10 mouse cellular contexts compared by ENCODE assay signal in genomic region chr11:117932195-117932594, GRCm38 (mm10). TPM values are rescaled to one million over a fixed set of nuclear protein-coding genes. Genes with fewer than 3 reads are reported as not detected.
DNase-seq lines count a peak whose midpoint lies in the region; ATAC-seq and TF ChIP-seq lines count a peak whose summit lies in the region.
"Had no signal": no experiment of that assay in that cellular context is flagged by ENCODE, and none has a peak within 500 bp of the region (broad histone marks: within the 10 kb centered on the region; RNA-seq: fewer than 3 reads in every experiment).

No protein-coding gene starts in this region.

- H3K36me3 ChIP-seq in kidney, embryonic 16.5 days (ENCODE audit: insufficient read depth, low read length), result no peaks in the 10 kb centered on the region
- H3K36me3 ChIP-seq in heart, postnatal 0 days (replicated peaks; ENCODE audit: control insufficient read depth, insufficient read depth, low read length), result no peaks in the 10 kb centered on the region
- no peaks in the 10 kb centered on the region for H3K36me3 ChIP-seq in hindbrain, embryonic 13.5 days
- H3K36me3 ChIP-seq: heart, embryonic 15.5 days; neural tube, embryonic 13.5 days had no signal

- no peak overlapping the region for H3K9ac ChIP-seq in kidney, embryonic 16.5 days (replicated peaks; ENCODE audit: low read length)
- no peak overlapping the region for H3K9ac ChIP-seq in heart, postnatal 0 days (replicated peaks; ENCODE audit: low read depth, low read length)
- H3K9ac ChIP-seq in hindbrain, embryonic 13.5 days, result no peak overlapping the region
- H3K9ac ChIP-seq: heart, embryonic 15.5 days; neural tube, embryonic 13.5 days had no signal

- H3K27ac ChIP-seq in kidney, embryonic 16.5 days (ENCODE audit: low read length), result peak overlapping the region; percentile 25; the same call in 1 of the 2 replicates
- peak overlapping the region; percentile 2 for H3K27ac ChIP-seq in heart, postnatal 0 days (ENCODE audit: low read depth)
- no peak overlapping the region for H3K27ac ChIP-seq in hindbrain, embryonic 13.5 days
- H3K27ac ChIP-seq: heart, embryonic 15.5 days; neural tube, embryonic 13.5 days had no signal

- peaks cover 66% of the 10 kb centered on the region for H3K4me1 ChIP-seq in kidney, embryonic 16.5 days (ENCODE audit: insufficient read depth, low read length)
- peaks cover 24% of the 10 kb centered on the region for H3K4me1 ChIP-seq in heart, postnatal 0 days (ENCODE audit: control insufficient read depth, insufficient read depth)
- H3K4me1 ChIP-seq in hindbrain, embryonic 13.5 days (replicated peaks), result peaks cover 41% of the 10 kb centered on the region

- H3K4me2 ChIP-seq in kidney, embryonic 16.5 days (replicated peaks; ENCODE audit: low read depth, low read length), result no peak overlapping the region
- no peak overlapping the region for H3K4me2 ChIP-seq in heart, postnatal 0 days (ENCODE audit: low read depth, low read length)
- H3K4me2 ChIP-seq in hindbrain, embryonic 13.5 days, result no peak overlapping the region
- H3K4me2 ChIP-seq: heart, embryonic 15.5 days; neural tube, embryonic 13.5 days had no signal

- H3K27me3 ChIP-seq in kidney, embryonic 16.5 days (ENCODE audit: insufficient read depth, low read length), result peaks cover 18% of the 10 kb centered on the region
- H3K27me3 ChIP-seq in heart, postnatal 0 days (ENCODE audit: control insufficient read depth, insufficient read depth, low read length), result peaks cover 17% of the 10 kb centered on the region
- H3K27me3 ChIP-seq in hindbrain, embryonic 13.5 days, result peaks cover 83% of the 10 kb centered on the region

- DNase-seq in kidney, postnatal 10 days, result no peak
- peak; percentile 49 for DNase-seq in R1 (ENCODE audit: low read depth, low spot score)
- peak; percentile 35 for DNase-seq in heart, postnatal 0 days (ENCODE audit: low spot score)
- peak; percentile 77 to 82 for DNase-seq in right cerebral cortex, adult 2 months (ENCODE audit: low spot score in 2 of 2)
- DNase-seq in cerebellum, postnatal 25 days, result no peak
- no peak for DNase-seq in adrenal gland, adult 18-20 months (ENCODE audit: low spot score in 2 of 2)

- ATAC-seq in kidney, embryonic 16.5 days (ENCODE audit: low FRiP score, low TSS enrichment), result no peak
- no peak for ATAC-seq in heart, postnatal 0 days (ENCODE audit: insufficient read depth, low read depth)
- ATAC-seq in hindbrain, embryonic 13.5 days (ENCODE audit: low FRiP score), result no peak

- no peak for TF ChIP-seq CTCF in heart, postnatal 0 days (IDR thresholded peaks at IDR 0.05; ENCODE audit: low read depth)

- no peaks in the 10 kb centered on the region for H3K9me3 ChIP-seq in kidney, embryonic 16.5 days (ENCODE audit: low read length)
- no peaks in the 10 kb centered on the region for H3K9me3 ChIP-seq in heart, postnatal 0 days (replicated peaks; ENCODE audit: control insufficient read depth, low read length)
- no peaks in the 10 kb centered on the region for H3K9me3 ChIP-seq in hindbrain, embryonic 13.5 days
- H3K9me3 ChIP-seq: heart, embryonic 15.5 days; neural tube, embryonic 13.5 days had no signal

- TF ChIP-seq EP300 in heart, postnatal 0 days (IDR thresholded peaks at IDR 0.05; ENCODE audit: low read depth), result no peak

- no peak overlapping the region for H3K4me3 ChIP-seq in kidney, embryonic 16.5 days (ENCODE audit: low read length)
- H3K4me3 ChIP-seq in heart, postnatal 0 days (ENCODE audit: low read depth, low read length), result no peak overlapping the region
- H3K4me3 ChIP-seq in hindbrain, embryonic 13.5 days, result no peak overlapping the region
- H3K4me3 ChIP-seq: heart, embryonic 15.5 days; neural tube, embryonic 13.5 days had no signal

- 48% methylated on average over 4 of the region's 4 CpGs for WGBS in kidney, embryonic 16.5 days
- whole genome bisulfite sequencing in heart, postnatal 0 days, result 67% methylated on average over 4 of the region's 4 CpGs
- WGBS in hindbrain, embryonic 13.5 days, result 32% methylated on average over 4 of the region's 4 CpGs

RNA-seq across cellular contexts. Expression of gene Socs3, which starts 37.7 kb away (rescaled TPM):
- polyA plus RNA-seq in kidney, embryonic 16.5 days (2015; fragmentation: Nextera tagmentation; extraction: Ambion mirVana), result 14.6 and 15.9 TPM in 2 replicates
- 5.7 and 13.1 TPM in 2 replicates for total RNA-seq in heart, postnatal 0 days (2014; rRNA removed; ENCODE audit: low replicate concordance)
- polyA plus RNA-seq in heart, postnatal 0 days (2015; fragmentation: Nextera tagmentation; extraction: Ambion mirVana), result 4.0 and 5.1 TPM in 2 replicates
- polyA plus RNA-seq in hindbrain, embryonic 13.5 days (2015; fragmentation: Nextera tagmentation; extraction: Ambion mirVana), result 8.3 and 8.8 TPM in 2 replicates
- total RNA-seq in adrenal gland, adult 18-20 months (2021), result 1 to 10 TPM; 4.2 to 5.6 TPM

RNA-seq across cellular contexts. Expression of gene Pgs1, which starts 53.9 kb away (rescaled TPM):
- 37.5 and 41.8 TPM in 2 replicates for polyA plus RNA-seq in kidney, embryonic 16.5 days (2015; fragmentation: Nextera tagmentation; extraction: Ambion mirVana)
- 27.2 and 33.0 TPM in 2 replicates for total RNA-seq in heart, postnatal 0 days (2014; rRNA removed; ENCODE audit: low replicate concordance)
- 20.3 and 21.8 TPM in 2 replicates for polyA plus RNA-seq in heart, postnatal 0 days (2015; fragmentation: Nextera tagmentation; extraction: Ambion mirVana)
- 47.4 and 47.6 TPM in 2 replicates for polyA plus RNA-seq in hindbrain, embryonic 13.5 days (2015; fragmentation: Nextera tagmentation; extraction: Ambion mirVana)
- total RNA-seq in adrenal gland, adult 18-20 months (2021), result 10 to 100 TPM; 47.8 to 65.5 TPM

RNA-seq across cellular contexts. Expression of gene Tha1, which starts 58.9 kb away (rescaled TPM):
- 6.9 and 7.7 TPM in 2 replicates for polyA plus RNA-seq in kidney, embryonic 16.5 days (2015; fragmentation: Nextera tagmentation; extraction: Ambion mirVana)
- 7.4 and 7.8 TPM in 2 replicates for total RNA-seq in heart, postnatal 0 days (2014; rRNA removed; ENCODE audit: low replicate concordance)
- 9.4 and 9.5 TPM in 2 replicates for polyA plus RNA-seq in heart, postnatal 0 days (2015; fragmentation: Nextera tagmentation; extraction: Ambion mirVana)
- polyA plus RNA-seq in hindbrain, embryonic 13.5 days (2015; fragmentation: Nextera tagmentation; extraction: Ambion mirVana), result 3.2 and 3.3 TPM in 2 replicates
- total RNA-seq in adrenal gland, adult 18-20 months (2021), result 10 to 100 TPM in 1 of 2 experiments, 1 to 10 TPM in 1; 9.4 to 13.0 TPM

Comparison
In these comparisons a context has a peak if more than half of its experiments do, and no peak if none do; other contexts are left out.
1. DNase-seq: peak in R1 (single experiment), heart, postnatal 0 days (single experiment) and right cerebral cortex, adult 2 months (2 of 2); none in kidney, postnatal 10 days (single experiment), cerebellum, postnatal 25 days (0 of 2) and adrenal gland, adult 18-20 months (0 of 2).